22 mouse cellular contexts compared by ENCODE assay signal in the genomic region with DNA sequence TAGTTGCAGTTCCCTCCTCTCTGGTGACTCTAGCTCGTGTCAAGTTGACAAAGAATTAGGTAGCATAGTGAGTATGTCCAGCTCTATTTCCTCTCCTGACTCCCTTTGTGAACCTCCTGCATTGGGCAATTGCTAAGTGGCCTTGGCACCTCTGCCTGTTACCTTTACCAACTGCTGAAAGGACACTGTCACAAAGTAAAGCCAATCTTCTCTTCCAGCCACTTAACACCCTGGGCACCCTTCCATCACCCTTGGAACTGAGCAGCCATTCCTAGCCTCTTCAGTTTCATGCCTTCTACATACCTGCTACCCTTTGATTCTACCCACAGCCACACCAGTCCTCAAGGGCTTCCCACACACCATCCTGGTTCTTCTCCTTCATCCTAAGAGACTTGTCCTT.
DNase-seq lines count a peak whose midpoint lies in the region; ATAC-seq lines count a peak whose summit lies in the region.
"Had no signal": no experiment of that assay in that cellular context is flagged by ENCODE, and none has a peak within 500 bp of the region (broad histone marks: within the 10 kb centered on the region; RNA-seq: fewer than 3 reads in every experiment).

No protein-coding gene starts in this region.

- H3K27me3 ChIP-seq in heart, embryonic 11.5 days (ENCODE audit: control insufficient read depth, insufficient read depth, low read length): no peaks in the 10 kb centered on the region
- H3K27me3 ChIP-seq: forebrain, embryonic 13.5 days; heart, embryonic 13.5 days; hindbrain, embryonic 12.5 days had no signal

- H3K4me3 ChIP-seq in heart, embryonic 11.5 days (ENCODE audit: low read depth, low read length): no peak overlapping the region
- H3K4me3 ChIP-seq: embryonic facial prominence, embryonic 10.5 days; forebrain, embryonic 13.5 days; heart, embryonic 13.5 days; hindbrain, embryonic 12.5 days had no signal

- H3K4me2 ChIP-seq in heart, embryonic 11.5 days: no peak overlapping the region
- H3K4me2 ChIP-seq: forebrain, embryonic 13.5 days; heart, embryonic 13.5 days; hindbrain, embryonic 12.5 days had no signal

- no peaks in the 10 kb centered on the region for H3K9me3 ChIP-seq in heart, embryonic 11.5 days (replicated peaks; ENCODE audit: control insufficient read depth, low read length)
- H3K9me3 ChIP-seq: embryonic facial prominence, embryonic 10.5 days; forebrain, embryonic 13.5 days; heart, embryonic 13.5 days; hindbrain, embryonic 12.5 days had no signal

- 0 out of 2 replicates have a peak, but pooled peaks cover 4% of the 10 kb centered on the region for H3K4me1 ChIP-seq in heart, embryonic 11.5 days (ENCODE audit: control insufficient read depth, insufficient read depth, low read length)

- 65% methylated on average over 1 of the region's 1 CpGs for WGBS in heart, embryonic 11.5 days (ENCODE audit: insufficient replicate concordance)

- H3K9ac ChIP-seq in heart, embryonic 11.5 days (ENCODE audit: low read depth, low read length): no peak overlapping the region
- H3K9ac ChIP-seq: forebrain, embryonic 13.5 days; forebrain, postnatal 0 days; heart, embryonic 13.5 days; hindbrain, embryonic 12.5 days had no signal

- no peak for ATAC-seq in heart, embryonic 11.5 days (replicated peaks; ENCODE audit: insufficient number of reproducible peaks, low FRiP score, low TSS enrichment)
- ATAC-seq: activated CD4-positive, CD25-positive, alpha-beta regulatory T cell, adult 4 months; forebrain, embryonic 13.5 days; forebrain, postnatal 0 days; hindbrain, embryonic 16.5 days; inflammation-experienced regulatory T-cells, adult 6 months; intestine, postnatal 0 days; Patski had no signal

- no peak overlapping the region for H3K27ac ChIP-seq in heart, embryonic 11.5 days (ENCODE audit: low read depth, low read length)
- H3K27ac ChIP-seq: embryonic facial prominence, embryonic 10.5 days; forebrain, embryonic 13.5 days; heart, embryonic 13.5 days; hindbrain, embryonic 12.5 days had no signal

- no peaks in the 10 kb centered on the region for H3K36me3 ChIP-seq in heart, embryonic 11.5 days (ENCODE audit: control insufficient read depth, insufficient read depth, low read length)
- H3K36me3 ChIP-seq: embryonic facial prominence, embryonic 10.5 days; heart, embryonic 13.5 days; hindbrain, embryonic 12.5 days had no signal

- intact Hi-C loops in heart, postnatal 25 days (cut with DNase I): no loop called here

- DNase-seq in heart, adult 11 months: peak; percentile 92
- peak; percentile 32 for DNase-seq in lung, postnatal 36 days
- DNase-seq in lung, postnatal 14 days: no peak
- DNase-seq in heart, postnatal 25 days (ENCODE audit: low spot score): peak; percentile 9
- DNase-seq in thymus, postnatal 36 days: no peak
- no peak for DNase-seq in cerebellum, adult 9-10 months
- DNase-seq: adrenal gland, postnatal 14 days; cerebellum, adult 11-12 months; cerebellum, postnatal 10 days; forebrain, postnatal 0 days; gastrocnemius, postnatal 36 days; kidney, adult 8-10 months had no signal

Comparison
In these comparisons a context has a peak if more than half of its experiments do, and no peak if none do; other contexts are left out.
1. DNase-seq: peak in heart, adult 11 months (single experiment), lung, postnatal 36 days (single experiment) and heart, postnatal 25 days (single experiment); none in lung, postnatal 14 days (single experiment), thymus, postnatal 36 days (0 of 2) and cerebellum, adult 9-10 months (single experiment).